ENCODE assay signal across 8 mouse cellular contexts in the genomic region with DNA sequence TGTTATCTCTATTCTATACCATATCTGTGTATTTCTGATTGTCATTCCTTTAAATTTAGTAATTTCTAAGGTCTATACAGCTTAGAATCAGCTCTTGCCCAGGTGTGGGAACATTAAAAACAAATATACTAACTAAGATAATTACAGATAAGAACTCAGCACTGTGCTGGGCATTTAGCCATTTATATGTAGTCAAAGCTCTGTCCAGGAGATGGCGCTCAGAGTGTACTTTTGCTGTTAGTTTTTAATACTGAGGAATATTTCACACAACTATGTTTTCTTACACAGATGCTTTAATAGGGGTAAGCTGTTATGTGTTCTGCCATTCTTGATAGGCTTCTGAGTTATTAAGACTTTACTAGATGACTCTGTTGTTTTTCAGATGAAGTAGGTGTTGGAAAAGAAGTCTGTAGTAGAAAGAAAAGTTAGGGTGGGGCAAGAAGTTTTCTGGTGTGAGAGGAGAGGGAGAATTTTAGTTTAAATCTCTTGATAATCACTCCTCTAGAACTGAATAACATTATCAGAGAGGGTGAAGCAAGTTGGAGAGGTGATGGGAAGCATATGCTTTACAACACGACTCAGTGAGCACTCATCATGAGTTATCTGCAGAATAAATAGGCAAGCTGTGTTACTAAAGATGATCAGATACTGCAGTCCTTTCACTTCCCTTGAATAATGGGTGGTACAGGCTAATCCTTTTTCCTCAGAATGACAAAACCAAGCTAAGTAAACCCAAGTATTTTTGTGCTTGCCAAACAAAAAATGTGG.
DNase-seq lines count a peak whose midpoint lies in the region; ATAC-seq and TF ChIP-seq lines count a peak whose summit lies in the region.

No protein-coding gene starts in this region.

- no peak overlapping the region for H3K27ac ChIP-seq in midbrain, embryonic 13.5 days

- no peaks in the 10 kb centered on the region for H3K27me3 ChIP-seq in E14TG2a.4 (ENCODE audit: insufficient read depth, low read length)
- H3K27me3 ChIP-seq in midbrain, embryonic 13.5 days: no peaks in the 10 kb centered on the region

- peak; percentile 45 for TF ChIP-seq CTCF in E14TG2a.4 (conservative IDR thresholded peaks at IDR 0.05; ENCODE audit: low read length)

- peak; percentile 8 for DNase-seq in gastrocnemius, postnatal 10 days
- DNase-seq in gastrocnemius, adult 18-20 months (ENCODE audit: low spot score): no peak
- peak; percentile 65 for DNase-seq in embryo, embryonic 10 days (ENCODE audit: low spot score)
- DNase-seq in induced T-regulatory cell, adult 2 months (ENCODE audit: low read depth): peak; percentile 6
- DNase-seq in thymus, postnatal 0 days (ENCODE audit: low spot score): no peak
- DNase-seq in spleen, postnatal 10 days (ENCODE audit: low spot score in 2 of 2): no peak

- no peaks in the 10 kb centered on the region for H3K36me3 ChIP-seq in E14TG2a.4 (ENCODE audit: insufficient read depth, low read length)
- no peaks in the 10 kb centered on the region for H3K36me3 ChIP-seq in midbrain, embryonic 13.5 days

- peak; percentile 53 for ATAC-seq in midbrain, embryonic 13.5 days

- WGBS in midbrain, embryonic 13.5 days: 13% methylated on average over 2 of the region's 2 CpGs

- H3K4me1 ChIP-seq in E14TG2a.4 (replicated peaks; ENCODE audit: low read depth, low read length): no peaks in the 10 kb centered on the region
- no peaks in the 10 kb centered on the region for H3K4me1 ChIP-seq in midbrain, embryonic 13.5 days (replicated peaks)

- H3K9ac ChIP-seq in midbrain, embryonic 13.5 days (replicated peaks): no peak overlapping the region

- no peak overlapping the region for H3K4me2 ChIP-seq in midbrain, embryonic 13.5 days (replicated peaks)

- H3K4me3 ChIP-seq in E14TG2a.4 (replicated peaks; ENCODE audit: low read length): no peak overlapping the region
- H3K4me3 ChIP-seq in midbrain, embryonic 13.5 days (replicated peaks): no peak overlapping the region

- no peaks in the 10 kb centered on the region for H3K9me3 ChIP-seq in E14TG2a.4 (ENCODE audit: low read length)
- H3K9me3 ChIP-seq in midbrain, embryonic 13.5 days: no peaks in the 10 kb centered on the region

Comparison
In these comparisons a context has a peak if more than half of its experiments do, and no peak if none do; other contexts are left out.
1. DNase-seq: peak in gastrocnemius, postnatal 10 days (single experiment), embryo, embryonic 10 days (single experiment) and induced T-regulatory cell, adult 2 months (single experiment); none in gastrocnemius, adult 18-20 months (single experiment), thymus, postnatal 0 days (single experiment) and spleen, postnatal 10 days (0 of 2).